Mouse (Mus musculus) heart, postnatal 4 days (tissue): ENCODE measurements at regions not wholly inside any gene's neighbourhood (a gene's known extent, or its start where the extent isn't known, plus 50 kb on each side); places are given as distances from the start of the nearest gene placed in this dataset.
"Not testable (repeated sequence)": the region's sequence is repeated elsewhere in the genome, so short reads cannot be mapped to it uniquely, and the experiment has no call there.

Experiments used
- DNase-seq: peaks from one replicate; pipeline ENCODE4 v3.0.0; 2021

DNA sequence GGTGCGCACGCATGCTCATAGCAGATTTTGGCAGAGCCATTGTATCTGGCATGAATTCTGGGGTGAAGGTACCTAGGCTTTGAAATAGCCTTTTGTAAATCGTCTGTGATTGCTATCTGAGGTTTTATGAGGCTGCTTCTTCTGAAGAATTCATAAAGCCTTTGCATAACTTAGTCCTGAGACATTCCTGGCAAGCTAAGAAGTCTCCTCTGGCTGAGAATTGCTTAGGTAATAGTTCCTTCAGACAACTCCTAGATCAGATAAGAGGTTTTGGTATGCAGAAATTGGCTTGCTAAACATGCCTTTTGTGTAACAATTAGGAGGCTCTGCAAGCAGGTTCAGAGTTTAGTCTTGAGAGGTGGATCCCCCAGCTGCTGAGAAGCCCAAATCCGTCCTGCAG, 82.7 kb downstream of the Pmp22 start:
- DNase-seq = no peak

DNA sequence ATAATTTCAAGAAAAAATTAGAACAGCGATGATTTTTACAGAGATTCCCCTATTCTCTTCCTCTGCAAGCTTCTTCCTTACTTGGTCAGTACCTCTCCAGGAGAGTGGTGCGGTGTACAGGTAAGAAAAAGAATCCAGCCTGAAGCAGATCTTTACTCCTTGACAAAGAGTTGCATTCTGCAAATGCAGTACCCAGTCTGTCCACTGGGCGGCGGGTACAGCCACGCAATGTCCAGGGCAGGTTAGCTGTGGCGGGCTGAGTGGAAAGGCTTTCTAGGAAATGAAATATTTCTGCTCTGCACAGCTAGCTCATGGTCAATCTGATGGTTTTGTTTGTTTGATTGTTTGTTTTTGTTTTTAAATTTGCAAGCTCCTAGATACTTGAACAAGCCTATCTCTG, 84.3 kb downstream of the Pmp22 start:
- DNase-seq = peak; percentile 91

DNA sequence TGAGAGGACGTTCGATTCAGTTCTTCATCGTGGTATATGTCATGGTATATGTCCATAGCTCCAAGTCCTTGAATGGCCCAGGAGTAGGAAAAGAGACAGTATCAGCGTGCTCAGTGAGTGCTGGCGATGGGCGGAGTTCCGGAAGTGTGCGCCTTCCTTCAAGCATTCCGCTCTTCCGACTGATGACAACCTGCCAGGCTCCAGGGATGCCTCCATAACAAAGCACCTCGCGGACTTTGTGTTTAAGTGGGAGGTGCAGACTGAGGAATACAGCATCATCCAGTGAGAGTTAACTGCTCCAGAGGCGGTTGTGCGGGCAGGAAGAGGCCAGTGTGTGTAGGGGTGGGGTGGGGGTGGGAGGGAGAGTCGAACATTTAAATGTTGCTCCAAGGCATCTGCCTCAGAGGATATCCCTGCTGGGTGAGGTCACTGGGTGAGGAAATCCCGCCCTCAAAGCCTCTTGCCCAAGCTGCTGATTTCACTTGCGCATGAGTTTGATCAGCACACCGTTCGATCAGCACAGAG, 85.2 kb downstream of the Pmp22 start:
- DNase-seq = no peak

DNA sequence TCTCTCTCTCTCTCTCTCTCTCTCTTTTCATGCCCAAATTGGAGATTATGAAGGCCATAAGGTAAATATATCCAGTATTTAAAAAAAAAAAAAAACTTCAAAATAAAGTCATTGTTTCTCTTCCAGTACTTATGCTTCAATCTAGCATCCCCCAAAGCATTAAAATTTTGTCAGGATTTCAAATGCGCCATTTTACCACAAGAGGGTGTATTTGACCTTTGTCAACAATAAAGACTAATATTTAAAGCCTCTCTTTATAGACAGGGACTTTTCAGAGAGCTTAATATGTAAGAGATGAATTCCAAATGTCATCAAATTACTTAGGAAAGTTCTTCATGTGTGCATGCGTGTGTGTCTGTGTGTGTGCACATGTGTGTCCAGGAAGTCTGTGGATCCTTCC, 87.2 kb downstream of the Pmp22 start:
- no peak for DNase-seq

GRCm38 (mm10) chr11:63217049-63217448, 88.3 kb downstream of the Pmp22 start:
- DNase-seq = no peak

DNA sequence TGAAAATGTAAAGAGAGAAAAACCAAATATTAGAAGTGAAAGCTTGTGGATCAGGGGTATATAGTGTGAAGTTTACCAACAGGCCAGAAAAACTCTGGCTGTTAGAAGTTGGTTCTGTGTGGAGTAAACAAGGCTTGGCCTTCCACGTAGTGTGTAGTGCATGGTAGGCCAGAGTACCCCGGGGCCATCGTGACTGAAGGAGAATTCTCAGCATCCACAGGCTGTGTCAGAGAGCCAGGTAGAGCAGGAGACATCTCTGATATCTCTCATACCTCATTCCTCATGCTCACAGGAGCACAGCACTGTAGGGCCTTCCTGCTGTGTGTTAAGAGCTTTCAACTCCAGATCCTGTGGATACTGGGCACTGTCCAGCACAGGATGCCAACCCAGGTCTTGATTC, 97.7 kb downstream of the Pmp22 start:
- DNase-seq = no peak

GRCm38 (mm10) chr11:63230786-63231185, 102.0 kb downstream of the Pmp22 start:
- no peak for DNase-seq

GRCm38 (mm10) chr11:63233172-63233966, 104.6 kb downstream of the Pmp22 start:
- no peak for DNase-seq

DNA sequence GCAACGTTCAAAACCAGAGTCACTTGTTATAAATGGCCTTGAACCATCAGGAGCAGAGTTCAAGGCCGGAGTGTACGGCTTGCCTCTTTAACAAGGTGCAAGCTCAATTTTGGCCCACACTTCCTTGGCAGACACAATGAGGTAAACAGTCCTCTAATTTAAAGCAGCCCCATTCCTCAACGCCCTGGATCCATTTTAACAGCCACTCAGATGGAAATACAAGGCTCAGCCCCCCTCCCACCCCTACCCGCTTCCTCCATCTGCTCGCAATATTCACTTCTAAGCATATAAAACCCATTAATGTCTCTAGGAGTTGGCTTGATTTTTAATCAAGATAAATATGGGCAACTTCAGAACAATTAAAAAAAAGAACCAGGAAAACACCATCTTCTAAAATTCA, 105.7 kb downstream of the Pmp22 start:
- DNase-seq = no peak

DNA sequence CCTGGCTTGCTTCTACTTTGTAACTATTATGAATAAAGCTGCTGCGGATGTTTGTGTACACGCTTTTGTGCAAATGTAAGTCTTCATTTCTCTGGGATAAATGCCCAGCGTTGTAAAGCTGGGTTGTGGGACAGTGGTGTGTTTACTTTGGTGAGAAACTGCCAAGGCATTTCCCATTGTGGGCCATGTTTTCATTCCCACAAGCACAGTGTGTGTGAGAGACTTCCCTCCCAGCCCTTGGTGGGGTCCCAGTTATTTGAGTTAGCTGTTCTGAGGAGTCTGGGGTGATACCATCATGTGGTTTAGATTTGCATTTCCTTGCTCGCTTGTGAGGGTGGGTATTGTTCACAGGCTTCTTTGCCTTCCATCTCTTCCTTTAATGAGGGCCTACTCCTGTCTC, 109.9 kb downstream of the Pmp22 start:
- no peak for DNase-seq

GRCm38 (mm10) chr11:63243906-63244416, 115.2 kb downstream of the Pmp22 start:
- DNase-seq = no peak

DNA sequence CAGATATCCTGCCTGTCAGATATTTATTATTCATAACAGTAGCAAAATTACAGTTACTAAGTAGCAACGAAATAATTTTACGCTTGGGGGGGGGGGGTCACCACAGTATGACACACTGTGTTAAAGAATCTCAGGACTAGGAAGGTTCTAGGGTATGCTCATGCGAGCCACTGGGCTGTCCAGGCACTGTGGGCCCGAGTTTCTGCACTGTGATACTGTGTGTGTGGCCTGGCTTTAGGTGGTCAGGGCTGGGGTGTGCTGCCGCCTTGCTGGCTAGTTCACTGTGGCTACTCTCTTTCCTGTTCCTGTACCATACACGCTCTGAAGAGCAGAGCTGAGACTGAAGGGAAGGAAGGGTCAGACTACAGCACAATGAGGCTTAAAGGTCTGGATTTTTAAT, 116.3 kb downstream of the Pmp22 start:
- DNase-seq = no peak

DNA sequence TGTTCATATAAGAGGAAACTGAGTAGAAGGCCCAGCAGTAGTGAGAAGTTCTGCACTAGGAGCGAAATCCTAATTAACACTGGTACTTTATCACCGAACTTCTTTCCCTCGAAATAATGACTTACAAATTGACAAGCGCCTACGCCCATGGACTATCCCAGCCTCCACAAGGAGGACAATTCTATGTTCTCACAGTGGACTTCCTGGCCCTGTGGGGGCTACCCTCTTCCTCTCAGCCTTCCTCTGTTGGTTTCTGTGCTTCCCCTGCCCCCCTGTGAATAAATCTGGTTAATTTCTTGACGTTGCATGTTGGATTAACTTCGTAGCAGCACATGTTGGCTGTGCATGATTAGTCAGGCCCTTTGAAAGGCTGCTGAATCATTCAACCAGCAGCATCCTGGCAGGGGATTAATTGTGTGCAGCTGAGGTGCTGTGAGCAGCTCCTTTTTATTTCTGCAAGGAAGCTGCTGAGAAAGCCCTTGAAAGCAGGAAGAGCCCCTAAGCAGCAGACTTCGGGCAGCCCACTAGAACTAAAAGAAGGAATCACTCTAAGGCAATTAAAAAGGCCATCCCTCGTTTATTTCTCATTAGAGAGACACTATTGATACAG, 117.4 kb downstream of the Pmp22 start:
- DNase-seq = no peak

- DNase-seq = no peak
Observed at GRCm38 (mm10) chr11:63252012-63252856, 123.5 kb downstream of the Pmp22 start.

GRCm38 (mm10) chr11:63252968-63253602, 124.3 kb downstream of the Pmp22 start:
- peak; percentile 21 for DNase-seq

DNA sequence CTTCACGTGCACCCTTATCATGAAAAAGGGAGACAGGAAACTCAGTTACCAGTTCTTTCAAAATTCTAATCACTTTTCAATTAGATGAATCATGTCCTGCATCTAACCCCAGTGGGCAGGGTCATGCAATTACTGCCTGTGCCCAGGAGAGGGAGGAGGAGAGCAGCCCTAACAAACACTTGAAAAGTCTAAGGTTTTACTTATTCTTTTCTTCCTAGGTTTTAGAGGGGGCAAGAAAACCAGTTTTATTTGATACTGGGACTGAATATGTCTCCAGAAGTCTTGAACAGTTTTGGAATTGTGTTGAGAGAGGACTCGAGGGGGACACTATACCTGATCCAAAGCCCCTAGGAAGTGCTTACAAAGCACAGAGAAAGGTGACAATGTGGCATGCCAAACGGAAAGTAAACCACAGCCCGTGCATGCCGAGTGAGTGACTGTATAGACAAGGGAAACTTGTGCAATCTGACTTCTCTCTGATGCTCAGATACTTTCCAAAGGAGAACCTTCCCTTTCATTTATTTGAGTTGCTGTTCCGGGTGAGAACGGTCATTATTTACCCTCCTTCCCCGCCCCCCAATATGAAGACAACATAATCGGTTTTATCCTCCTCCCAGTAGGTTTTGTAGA, 135.8 kb downstream of the Pmp22 start:
- peak; percentile 30 for DNase-seq

- DNase-seq = not testable (repeated sequence)
Observed at GRCm38 (mm10) chr11:63266290-63266689, 137.5 kb downstream of the Pmp22 start.

- DNase-seq = no peak
Observed at GRCm38 (mm10) chr11:63276641-63277040, 147.9 kb downstream of the Pmp22 start.

- no peak for DNase-seq
Observed at GRCm38 (mm10) chr11:63281839-63282238, 153.1 kb downstream of the Pmp22 start.

DNA sequence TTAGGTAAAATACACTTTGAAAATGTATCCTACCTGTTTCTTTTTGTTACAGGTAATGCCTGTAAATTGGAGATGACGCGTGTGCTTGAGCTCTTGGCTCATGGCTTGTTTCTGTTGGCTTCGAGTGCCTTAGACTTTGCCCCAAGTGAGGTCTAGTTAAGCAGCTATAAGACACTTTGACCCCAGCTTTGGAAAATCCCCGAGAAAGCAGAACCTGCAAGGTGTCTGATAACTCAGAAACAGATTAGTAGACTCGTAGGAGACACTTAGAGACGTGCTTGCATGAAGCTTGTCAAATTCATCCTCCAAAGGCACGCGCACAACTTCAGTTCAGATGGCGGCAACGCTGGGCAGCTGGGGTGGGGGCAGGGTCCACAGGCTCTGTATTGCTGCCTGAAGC, 153.8 kb downstream of the Pmp22 start:
- DNase-seq = no peak

DNA sequence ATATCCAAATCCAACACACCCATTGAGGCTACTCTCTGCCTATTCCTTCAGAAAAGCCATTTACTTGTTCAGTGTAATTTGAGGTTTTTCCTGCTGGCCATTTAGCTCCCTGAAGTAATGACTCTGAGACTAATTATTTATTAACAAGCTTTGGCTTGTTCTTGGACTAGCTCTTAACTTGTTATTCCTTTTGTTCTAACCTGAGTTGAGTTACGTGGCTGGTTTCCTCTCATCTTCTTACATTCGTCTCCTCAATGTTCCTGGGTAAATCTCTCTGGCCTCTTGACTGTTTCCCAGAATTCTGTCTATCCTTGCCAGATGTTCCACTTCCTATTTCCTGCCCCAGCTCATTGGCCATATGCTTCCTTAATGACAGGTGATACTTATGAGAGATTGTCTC, 157.2 kb downstream of the Pmp22 start:
- no peak for DNase-seq

- DNase-seq = no peak
Observed at GRCm38 (mm10) chr11:63287766-63288165, 159.0 kb downstream of the Pmp22 start.
